Mouse (Mus musculus) small intestine, adult 2 months (tissue): ENCODE data around the gene Cfdp1.

Experiments used
- CTCF ChIP-seq: fragments of 200-500 bp; IDR thresholded peaks from 2 replicates; pipeline ENCODE4 v1.5.1; 2012; ENCODE audit warnings: low read depth, mild to moderate bottlenecking, control low read depth, inconsistent platforms, low read length, moderate library complexity, mixed read lengths; ENCODE audit not compliant: insufficient replicate concordance, insufficient read length; ENCODE audit errors: extremely low read depth
- POLR2A ChIP-seq: fragments of 200-500 bp; IDR thresholded peaks from 2 replicates; pipeline ENCODE4 v1.6.1; 2012; ENCODE audit warnings: low read depth, mild to moderate bottlenecking, control low read depth, inconsistent platforms, low read length, moderate library complexity

- TF ChIP-seq POLR2A (no peak), CTCF (no peak)
Observed at GRCm38 (mm10) chr8:111782161-111782560, 71.9 kb downstream of the Cfdp1 start.
